Mouse (Mus musculus): ENCODE results near the gene Rtn1. TPM values are rescaled to one million over a fixed set of nuclear protein-coding genes. Genes with fewer than 3 reads are reported as not detected.

The Rtn1 gene
- polyA plus RNA-seq, 1 experiment, result not detected

- peaks cover 36% of the 10 kb centered on the region for H3K27me3 ChIP-seq (ENCODE audit: control insufficient read depth, insufficient read depth, insufficient read length)
- no peaks in the 10 kb centered on the region for H3K36me3 ChIP-seq (ENCODE audit: control insufficient read depth, insufficient read depth)
- H3ac ChIP-seq (ENCODE audit: control insufficient read depth, insufficient read length), result no peak overlapping the region
- no peak overlapping the region for H3K4me3 ChIP-seq
- TF ChIP-seq SRF (IDR thresholded peaks at IDR 0.05; ENCODE audit: control insufficient read depth, insufficient read length, low read depth) (no peak), E2F4 (IDR thresholded peaks at IDR 0.05; ENCODE audit: insufficient read depth) (no peak), TCF3 (IDR thresholded peaks at IDR 0.05; ENCODE audit: insufficient read length, low read depth) (no peak), POLR2A (IDR thresholded peaks at IDR 0.05; ENCODE audit: insufficient read length, low read depth) (no peak), POLR2AphosphoS2 (IDR thresholded peaks at IDR 0.05; ENCODE audit: insufficient read length, low read depth) (no peak), USF1 (IDR thresholded peaks at IDR 0.05; ENCODE audit: low read depth) (no peak), MAX (IDR thresholded peaks at IDR 0.05; ENCODE audit: low read depth) (no peak), TCF12 (IDR thresholded peaks at IDR 0.05; ENCODE audit: insufficient read depth, poor library complexity, severe bottlenecking) (no peak), REST (IDR thresholded peaks at IDR 0.05; ENCODE audit: insufficient read depth, insufficient read length) (no peak), MYOD1 (IDR thresholded peaks at IDR 0.05; ENCODE audit: control insufficient read depth in 1 of 3, insufficient read length in 2 of 3, low read depth in 2 of 3) (no peak), MYOG (IDR thresholded peaks at IDR 0.05; ENCODE audit: control insufficient read depth in 1 of 3, insufficient read depth in 1 of 3, insufficient read length in 2 of 3, low read depth in 2 of 3) (no peak), CEBPB (IDR thresholded peaks at IDR 0.05; ENCODE audit: insufficient read depth, poor library complexity, severe bottlenecking) (no peak)
- H3K4me2 ChIP-seq (ENCODE audit: low read depth), result no peak overlapping the region
- H3K79me2 ChIP-seq (ENCODE audit: control insufficient read depth, insufficient read depth), result no peaks in the 10 kb centered on the region
Observed at GRCm38 (mm10) chr12:72234966-72235365, 173.9 kb downstream of the Rtn1 start.

GRCm38 (mm10) chr12:72234151-72234550, 174.7 kb downstream of the Rtn1 start:
- peaks cover 32% of the 10 kb centered on the region for H3K27me3 ChIP-seq (ENCODE audit: control insufficient read depth, insufficient read depth, insufficient read length)
- no peaks in the 10 kb centered on the region for H3K36me3 ChIP-seq (ENCODE audit: control insufficient read depth, insufficient read depth)
- no peak overlapping the region for H3K4me2 ChIP-seq (ENCODE audit: low read depth)
- H3ac ChIP-seq (ENCODE audit: control insufficient read depth, insufficient read length), result no peak overlapping the region
- no peaks in the 10 kb centered on the region for H3K79me2 ChIP-seq (ENCODE audit: control insufficient read depth, insufficient read depth)
- H3K4me3 ChIP-seq, result no peak overlapping the region
- TF ChIP-seq E2F4 (IDR thresholded peaks at IDR 0.05; ENCODE audit: insufficient read depth) (no peak), REST (IDR thresholded peaks at IDR 0.05; ENCODE audit: insufficient read depth, insufficient read length) (no peak), CEBPB (IDR thresholded peaks at IDR 0.05; ENCODE audit: insufficient read depth, poor library complexity, severe bottlenecking) (no peak), SRF (IDR thresholded peaks at IDR 0.05; ENCODE audit: control insufficient read depth, insufficient read length, low read depth) (no peak), MYOG (IDR thresholded peaks at IDR 0.05; ENCODE audit: control insufficient read depth in 1 of 3, insufficient read depth in 1 of 3, insufficient read length in 2 of 3, low read depth in 2 of 3) (no peak), TCF12 (IDR thresholded peaks at IDR 0.05; ENCODE audit: insufficient read depth, poor library complexity, severe bottlenecking) (no peak), TCF3 (IDR thresholded peaks at IDR 0.05; ENCODE audit: insufficient read length, low read depth) (no peak), MYOD1 (IDR thresholded peaks at IDR 0.05; ENCODE audit: control insufficient read depth in 1 of 3, insufficient read length in 2 of 3, low read depth in 2 of 3) (no peak), POLR2A (IDR thresholded peaks at IDR 0.05; ENCODE audit: insufficient read length, low read depth) (no peak), MAX (IDR thresholded peaks at IDR 0.05; ENCODE audit: low read depth) (no peak), POLR2AphosphoS2 (IDR thresholded peaks at IDR 0.05; ENCODE audit: insufficient read length, low read depth) (no peak), USF1 (IDR thresholded peaks at IDR 0.05; ENCODE audit: low read depth) (no peak)

DNA sequence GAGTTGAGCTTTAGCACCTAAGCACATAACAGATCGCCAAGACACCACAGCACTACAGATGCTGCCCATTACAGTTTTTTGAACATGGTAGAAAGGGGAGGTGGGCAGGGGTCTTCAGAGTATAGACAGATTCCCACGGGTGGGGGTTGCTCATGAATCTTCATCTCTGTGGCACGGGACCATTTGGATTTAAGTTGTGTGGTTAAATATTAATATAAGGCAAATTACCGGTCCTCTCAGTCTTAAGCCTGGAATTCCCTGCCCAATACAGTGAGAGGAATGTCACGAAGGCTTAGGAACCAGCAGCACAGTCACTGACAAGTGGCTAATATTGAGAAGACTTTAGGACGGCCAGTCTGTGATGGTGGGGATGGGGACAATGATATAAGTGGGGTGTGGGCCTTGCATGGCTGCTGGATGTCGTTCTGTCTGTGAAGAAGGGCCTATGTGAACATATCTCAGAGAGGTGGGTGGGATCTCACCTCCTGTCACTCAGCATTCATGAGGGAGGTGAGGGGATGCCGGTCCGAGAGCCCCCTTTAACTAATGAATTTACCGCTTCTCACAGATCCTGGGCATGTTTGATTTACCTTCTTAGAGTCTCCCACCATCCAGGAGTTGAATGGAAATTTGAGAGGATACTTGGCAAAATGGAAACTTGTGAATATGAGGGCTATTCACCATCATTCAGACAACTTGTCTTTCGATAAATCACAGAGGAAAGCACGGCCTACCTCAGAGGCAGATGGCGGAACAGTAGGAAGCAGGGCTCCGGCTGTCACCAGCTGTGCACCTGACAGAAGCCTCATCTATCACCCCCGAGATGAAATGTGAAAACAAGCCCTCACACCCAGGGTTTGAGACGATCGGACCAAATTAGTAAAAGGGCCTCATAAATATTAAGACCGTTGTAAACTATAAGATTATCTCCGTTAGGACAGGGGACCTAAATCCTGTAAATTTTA, 175.7 kb downstream of the Rtn1 start:
- TF ChIP-seq MYOD1 (IDR thresholded peaks at IDR 0.05; ENCODE audit: control insufficient read depth in 1 of 3, insufficient read length in 2 of 3, low read depth in 2 of 3) (no peak), USF1 (IDR thresholded peaks at IDR 0.05; ENCODE audit: low read depth) (no peak), REST (IDR thresholded peaks at IDR 0.05; ENCODE audit: insufficient read depth, insufficient read length) (no peak), E2F4 (IDR thresholded peaks at IDR 0.05; ENCODE audit: insufficient read depth) (no peak), TCF12 (IDR thresholded peaks at IDR 0.05; ENCODE audit: insufficient read depth, poor library complexity, severe bottlenecking) (no peak), CEBPB (IDR thresholded peaks at IDR 0.05; ENCODE audit: insufficient read depth, poor library complexity, severe bottlenecking) (no peak), POLR2AphosphoS2 (IDR thresholded peaks at IDR 0.05; ENCODE audit: insufficient read length, low read depth) (no peak), MAX (IDR thresholded peaks at IDR 0.05; ENCODE audit: low read depth) (no peak), POLR2A (IDR thresholded peaks at IDR 0.05; ENCODE audit: insufficient read length, low read depth) (no peak), MYOG (IDR thresholded peaks at IDR 0.05; ENCODE audit: control insufficient read depth in 1 of 3, insufficient read depth in 1 of 3, insufficient read length in 2 of 3, low read depth in 2 of 3) (no peak), SRF (IDR thresholded peaks at IDR 0.05; ENCODE audit: control insufficient read depth, insufficient read length, low read depth) (no peak), TCF3 (IDR thresholded peaks at IDR 0.05; ENCODE audit: insufficient read length, low read depth) (no peak)
- Histone ChIP-seq H3K27me3 (ENCODE audit: control insufficient read depth, insufficient read depth, insufficient read length) (peaks cover 24% of the 10 kb centered on the region), H3K79me2 (ENCODE audit: control insufficient read depth, insufficient read depth) (no peaks in the 10 kb centered on the region), H3ac (ENCODE audit: control insufficient read depth, insufficient read length) (no peak overlapping the region), H3K36me3 (ENCODE audit: control insufficient read depth, insufficient read depth) (no peaks in the 10 kb centered on the region), H3K4me3 (no peak overlapping the region), H3K4me2 (ENCODE audit: low read depth) (no peak overlapping the region)

- TF ChIP-seq MAX (IDR thresholded peaks at IDR 0.05; ENCODE audit: low read depth) (no peak), POLR2AphosphoS2 (IDR thresholded peaks at IDR 0.05; ENCODE audit: insufficient read length, low read depth) (no peak), MYOG (IDR thresholded peaks at IDR 0.05; ENCODE audit: control insufficient read depth in 1 of 3, insufficient read depth in 1 of 3, insufficient read length in 2 of 3, low read depth in 2 of 3) (no peak), TCF3 (IDR thresholded peaks at IDR 0.05; ENCODE audit: insufficient read length, low read depth) (no peak), E2F4 (IDR thresholded peaks at IDR 0.05; ENCODE audit: insufficient read depth) (no peak), USF1 (IDR thresholded peaks at IDR 0.05; ENCODE audit: low read depth) (no peak), SRF (IDR thresholded peaks at IDR 0.05; ENCODE audit: control insufficient read depth, insufficient read length, low read depth) (no peak), POLR2A (IDR thresholded peaks at IDR 0.05; ENCODE audit: insufficient read length, low read depth) (no peak), REST (IDR thresholded peaks at IDR 0.05; ENCODE audit: insufficient read depth, insufficient read length) (no peak), CEBPB (IDR thresholded peaks at IDR 0.05; ENCODE audit: insufficient read depth, poor library complexity, severe bottlenecking) (no peak), TCF12 (IDR thresholded peaks at IDR 0.05; ENCODE audit: insufficient read depth, poor library complexity, severe bottlenecking) (no peak), MYOD1 (IDR thresholded peaks at IDR 0.05; ENCODE audit: control insufficient read depth in 1 of 3, insufficient read length in 2 of 3, low read depth in 2 of 3) (no peak)
- Histone ChIP-seq H3K27me3 (ENCODE audit: control insufficient read depth, insufficient read depth, insufficient read length) (peaks cover 23% of the 10 kb centered on the region), H3K4me2 (ENCODE audit: low read depth) (no peak overlapping the region)
Observed at GRCm38 (mm10) chr12:72232176-72232575, 176.7 kb downstream of the Rtn1 start.

More at GRCm38 (mm10) chr12:72232176-72232575, 176.7 kb downstream of the Rtn1 start:
- Histone ChIP-seq H3K36me3 (ENCODE audit: control insufficient read depth, insufficient read depth) (no peaks in the 10 kb centered on the region), H3K4me3 (no peak overlapping the region), H3ac (ENCODE audit: control insufficient read depth, insufficient read length) (no peak overlapping the region), H3K79me2 (ENCODE audit: control insufficient read depth, insufficient read depth) (no peaks in the 10 kb centered on the region)

Measured in myocyte (in vitro differentiated cells).